Mouse (Mus musculus) brain, embryonic 14.5 days (tissue): Measurements from ENCODE around the gene Barhl2. TPM values are rescaled to one million over a fixed set of nuclear protein-coding genes. Genes with fewer than 3 reads are reported as not detected.

Experiments used
- DNase-seq: peaks from one replicate; pipeline ENCODE4 v3.0.0-alpha.2; 2011; ENCODE audit warnings: low read depth
- CTCF ChIP-seq: fragments of 200-500 bp; IDR thresholded peaks from 2 replicates; pipeline ENCODE4 v1.5.1; 2012; ENCODE audit warnings: inconsistent platforms, mild to moderate bottlenecking, moderate library complexity, borderline replicate concordance; ENCODE audit not compliant: insufficient read depth, insufficient read length; ENCODE audit errors: extremely low read depth
- POLR2A ChIP-seq: fragments of 200-500 bp; IDR thresholded peaks from 2 replicates; pipeline ENCODE4 v1.6.1; 2012; ENCODE audit warnings: mild to moderate bottlenecking, inconsistent platforms, borderline replicate concordance; ENCODE audit not compliant: poor library complexity, insufficient read depth, insufficient read length, severe bottlenecking; ENCODE audit errors: extremely low read depth
- polyA plus RNA-seq: library from polyadenylated mRNA; depleted of rRNA; stranded (reverse); fragments of >200 nt; gene quantifications from 2 replicates; pipeline ENCODE4 v1.2.3, GENCODE M21; 2012

The Barhl2 gene
- polyA plus RNA-seq, 1 experiment = 26.0 TPM

DNA sequence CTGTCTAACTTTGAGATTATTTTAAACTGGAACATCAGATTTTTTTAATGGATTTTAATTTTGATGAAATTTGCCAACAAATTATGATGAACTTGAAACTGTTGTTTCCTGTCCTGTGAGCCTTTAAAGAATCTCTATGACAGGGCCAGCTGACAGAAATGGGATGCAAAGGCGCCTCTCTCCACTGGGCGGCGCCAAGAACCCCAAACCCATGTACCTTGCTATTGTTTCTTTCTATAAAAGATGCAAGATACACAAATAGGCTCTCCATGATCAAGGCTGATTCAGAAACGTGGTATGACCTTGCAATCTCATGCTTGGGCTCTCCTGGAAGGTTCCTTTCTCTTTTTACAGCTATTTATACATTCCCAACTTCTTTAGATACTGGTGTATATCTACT is 3.9 kb upstream of the Barhl2 start:
- TF ChIP-seq CTCF (peak; percentile 88), POLR2A (no peak)
- peak; percentile 82 for DNase-seq

DNA sequence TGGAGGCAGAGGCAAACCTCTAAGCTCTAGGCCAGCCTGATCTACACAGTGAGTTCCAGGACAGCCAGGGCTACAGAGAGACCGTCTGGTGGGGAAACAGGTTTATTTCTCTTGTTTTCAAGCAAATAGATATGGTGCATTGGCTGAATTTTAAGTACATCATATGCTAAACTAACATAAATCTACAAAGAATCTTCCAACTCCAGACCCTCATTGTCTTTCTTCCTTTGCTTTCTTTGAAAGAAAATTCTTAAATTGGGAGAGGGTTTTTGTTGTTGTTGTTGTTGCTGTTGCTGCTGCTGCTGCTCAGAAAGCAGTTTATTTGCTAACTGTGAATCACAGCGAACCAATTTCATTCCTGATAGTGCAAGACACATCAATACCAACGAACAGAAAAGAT is 3.5 kb upstream of the Barhl2 start:
- peak; percentile 16 for DNase-seq
- TF ChIP-seq CTCF (no peak), POLR2A (no peak)

DNA sequence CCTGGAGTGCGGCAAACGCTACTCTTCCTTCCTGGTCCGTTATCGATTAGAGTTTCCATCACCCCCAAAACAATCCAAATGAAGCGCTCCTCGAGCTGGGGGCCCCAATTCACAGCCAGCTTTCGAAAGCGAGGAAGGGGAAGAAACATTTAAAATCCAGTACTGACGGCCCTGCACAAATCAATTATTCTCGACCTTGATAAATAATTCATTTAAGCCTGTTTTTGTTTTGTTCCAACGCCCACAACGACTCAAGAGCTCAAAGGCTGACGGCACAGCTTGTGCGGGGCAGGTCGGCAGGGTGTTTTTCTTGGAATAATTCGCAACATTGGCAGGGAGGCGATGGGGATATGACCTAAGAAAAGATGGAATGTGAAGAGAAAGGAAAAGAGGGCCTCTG is 2.6 kb upstream of the Barhl2 start:
- DNase-seq = peak; percentile 60
- TF ChIP-seq POLR2A (no peak), CTCF (no peak)

DNA sequence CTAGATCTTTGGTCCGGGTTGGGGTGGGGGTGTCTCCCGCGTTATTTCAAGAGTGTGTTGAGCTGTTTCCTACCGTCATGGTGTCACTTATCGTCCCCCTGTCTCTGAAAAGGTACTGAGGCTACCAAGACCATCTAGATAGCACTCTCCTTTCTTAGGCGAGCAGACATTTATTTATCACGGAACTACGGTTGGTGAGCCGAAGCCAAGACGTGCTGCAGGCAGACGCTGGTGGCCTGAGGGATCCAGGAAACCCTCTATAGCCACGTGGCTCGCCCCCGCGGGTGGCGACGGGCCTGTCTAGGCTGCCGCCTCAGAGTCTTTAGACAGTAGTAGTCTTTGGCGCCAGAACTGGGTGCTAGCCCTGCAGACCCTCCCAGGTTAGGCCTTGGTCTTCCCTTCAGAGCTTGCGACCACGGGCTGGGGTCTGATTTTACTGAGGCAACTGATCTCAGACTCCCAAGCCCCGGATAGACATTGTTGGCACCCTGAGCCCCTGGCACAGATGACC is 2.1 kb upstream of the Barhl2 start:
- peak; percentile 61 for DNase-seq
- TF ChIP-seq CTCF (no peak), POLR2A (no peak)

DNA sequence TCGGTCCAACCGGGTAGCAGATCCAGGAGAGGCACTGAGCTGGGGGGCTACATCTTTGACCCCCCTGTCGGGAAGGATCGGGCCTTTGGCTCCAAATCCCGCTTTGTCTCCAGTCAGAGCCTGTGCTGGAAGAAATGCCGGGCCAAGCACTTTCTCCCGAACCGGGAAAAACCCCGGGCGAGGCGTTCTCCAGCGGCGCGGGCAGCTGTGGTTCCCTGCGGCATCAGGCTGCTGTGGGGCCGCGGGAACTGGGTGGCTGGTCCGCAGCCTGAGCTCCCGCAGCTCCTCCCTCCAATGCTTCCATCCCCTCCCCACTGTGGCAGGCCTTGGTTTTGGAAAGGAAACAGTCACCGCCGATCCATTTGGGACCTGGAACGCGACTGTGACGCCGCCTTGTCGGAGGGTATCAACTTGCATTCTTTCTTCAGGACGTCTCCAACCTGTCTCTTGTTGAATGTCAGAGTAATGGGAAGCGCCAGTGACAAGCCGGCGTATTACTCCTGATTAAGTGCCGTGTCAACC is 1.2 kb upstream of the Barhl2 start:
- peak; percentile 74 for DNase-seq
- TF ChIP-seq POLR2A = no peak
- TF ChIP-seq CTCF = no peak

DNA sequence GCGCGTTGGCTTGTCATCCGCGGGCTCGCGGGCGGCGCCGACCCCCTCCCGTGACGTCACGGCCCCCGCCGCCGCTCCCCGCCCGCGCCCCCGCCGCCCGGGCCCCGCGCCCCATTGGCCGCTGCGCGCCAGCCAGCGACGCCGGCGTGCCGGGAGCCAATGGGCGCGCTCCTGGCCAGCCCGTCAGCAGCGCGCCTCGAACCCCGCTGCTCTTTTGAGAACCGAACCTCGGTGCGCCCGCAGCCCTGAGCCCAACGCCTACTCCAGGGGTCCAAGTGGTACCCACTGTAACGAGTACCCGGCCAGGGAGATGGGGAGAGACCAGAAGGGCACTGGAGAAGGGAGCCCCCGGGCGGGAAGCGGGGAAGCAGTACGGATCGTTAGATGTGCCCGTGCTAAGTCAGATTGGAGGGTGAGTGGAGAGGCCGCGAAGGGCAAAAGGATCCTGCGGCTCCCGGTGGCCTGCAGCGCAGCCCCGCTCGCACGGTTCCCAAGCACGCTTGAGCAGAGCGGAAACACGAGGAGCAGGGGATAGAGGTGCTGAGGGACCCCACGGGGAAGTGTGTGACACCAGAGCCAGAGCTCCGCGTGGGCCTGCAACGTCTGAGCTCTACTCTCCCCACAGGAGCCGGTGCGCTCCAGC is 632 bp upstream of the Barhl2 start:
- peak; percentile 82 for DNase-seq
- TF ChIP-seq CTCF = no peak
- no peak for TF ChIP-seq POLR2A

DNA sequence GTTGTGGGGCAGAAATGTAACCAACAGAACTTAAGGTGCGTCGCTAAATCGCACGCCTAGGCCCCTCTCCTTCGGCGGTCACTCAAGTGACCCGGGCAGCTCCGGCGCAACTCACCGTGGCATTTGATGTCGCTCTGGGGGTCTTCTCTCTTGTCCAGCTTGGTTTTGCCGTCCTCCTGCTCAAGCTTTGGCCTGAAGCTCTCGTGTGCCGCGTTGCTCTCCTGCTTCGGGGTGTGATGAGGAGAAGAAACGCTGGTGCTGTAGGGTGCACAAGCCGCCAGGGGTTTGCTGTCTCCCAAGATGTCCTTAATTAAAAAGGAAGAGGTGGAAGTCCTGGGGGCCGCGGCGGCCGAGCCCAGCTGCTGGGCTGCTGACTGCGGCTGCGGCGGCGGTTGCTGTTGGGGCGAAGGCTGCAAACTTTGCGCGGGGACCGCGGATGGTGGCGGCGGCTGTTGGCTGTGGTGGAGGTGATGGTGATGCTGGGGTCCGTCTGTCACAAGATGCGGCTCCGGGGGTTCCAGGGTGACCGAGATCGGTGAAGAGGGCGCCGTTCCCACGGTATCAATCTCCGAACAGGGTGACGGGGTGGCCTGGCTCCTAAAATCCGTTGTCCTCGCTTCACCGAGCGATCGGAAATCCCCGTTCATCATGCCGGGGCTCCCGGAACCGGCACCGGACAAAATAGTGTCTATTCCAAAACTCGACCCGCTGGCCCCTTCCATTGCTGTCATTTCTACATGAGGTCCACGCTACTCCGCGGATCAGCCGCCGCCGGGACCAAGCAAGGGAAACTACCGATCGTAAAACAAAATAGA is 648 bp downstream of the Barhl2 start:
- peak; percentile 69 for DNase-seq
- TF ChIP-seq CTCF = no peak
- no peak for TF ChIP-seq POLR2A

DNA sequence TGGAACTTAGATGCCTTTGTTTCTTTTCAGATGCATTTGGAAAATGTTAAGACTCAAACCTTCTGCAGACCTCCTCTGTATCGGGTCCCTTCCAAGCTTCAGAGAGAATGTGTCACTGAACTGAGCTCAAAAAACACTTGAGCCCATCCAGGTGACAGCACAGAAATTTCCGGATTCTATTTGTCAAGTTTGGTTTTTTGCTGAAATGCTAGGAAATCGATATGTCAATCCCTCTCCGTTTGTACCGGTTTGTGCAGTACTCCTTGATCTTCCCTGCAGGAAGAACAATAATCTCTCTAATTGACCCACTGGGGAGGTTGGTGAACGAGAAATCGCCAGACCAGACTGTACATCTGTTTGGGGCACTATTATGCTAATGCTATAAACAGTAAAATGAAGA is 2.0 kb downstream of the Barhl2 start:
- no peak for TF ChIP-seq CTCF
- no peak for TF ChIP-seq POLR2A
- peak; percentile 69 for DNase-seq

DNA sequence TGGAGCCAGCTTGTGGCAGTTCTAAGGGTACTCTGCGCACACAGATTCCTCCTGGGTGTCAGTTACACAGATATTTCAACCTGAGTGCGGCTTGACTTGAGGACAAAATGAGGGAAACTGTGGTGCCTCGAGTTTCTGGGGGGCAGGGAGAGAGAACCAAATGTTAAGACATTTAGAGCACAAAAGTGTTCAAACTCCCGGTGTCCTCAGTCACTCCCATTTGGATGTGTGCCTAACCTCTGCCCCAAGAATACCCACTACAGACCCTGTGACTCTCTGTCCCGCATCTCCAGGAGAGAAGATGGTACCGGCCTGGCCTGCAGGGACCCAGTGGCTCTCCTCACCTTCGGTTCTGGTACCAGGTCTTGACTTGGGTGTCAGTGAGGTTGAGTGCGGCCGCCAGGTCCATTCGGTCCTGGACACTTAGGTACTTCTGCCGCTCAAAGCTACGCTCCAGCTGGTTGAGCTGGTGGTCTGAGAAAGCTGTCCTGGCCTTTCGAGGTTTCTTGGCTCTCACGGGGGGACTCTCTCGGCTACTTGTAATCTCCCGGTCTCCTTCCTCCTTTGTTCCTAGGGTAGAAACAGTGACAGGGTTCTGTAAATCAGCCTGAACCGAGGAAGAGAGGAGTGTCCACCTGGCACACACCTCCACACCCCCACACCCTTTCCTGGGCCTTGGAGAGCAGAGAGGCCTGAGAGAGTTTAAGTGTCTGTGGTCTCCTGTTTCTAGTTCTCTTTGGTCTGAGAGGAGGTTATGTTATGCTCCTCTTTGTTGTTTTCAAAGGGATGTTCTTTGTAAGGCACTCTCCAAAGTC is 2.7 kb downstream of the Barhl2 start:
- peak; percentile 23 for DNase-seq
- TF ChIP-seq CTCF (no peak), POLR2A (no peak)

DNA sequence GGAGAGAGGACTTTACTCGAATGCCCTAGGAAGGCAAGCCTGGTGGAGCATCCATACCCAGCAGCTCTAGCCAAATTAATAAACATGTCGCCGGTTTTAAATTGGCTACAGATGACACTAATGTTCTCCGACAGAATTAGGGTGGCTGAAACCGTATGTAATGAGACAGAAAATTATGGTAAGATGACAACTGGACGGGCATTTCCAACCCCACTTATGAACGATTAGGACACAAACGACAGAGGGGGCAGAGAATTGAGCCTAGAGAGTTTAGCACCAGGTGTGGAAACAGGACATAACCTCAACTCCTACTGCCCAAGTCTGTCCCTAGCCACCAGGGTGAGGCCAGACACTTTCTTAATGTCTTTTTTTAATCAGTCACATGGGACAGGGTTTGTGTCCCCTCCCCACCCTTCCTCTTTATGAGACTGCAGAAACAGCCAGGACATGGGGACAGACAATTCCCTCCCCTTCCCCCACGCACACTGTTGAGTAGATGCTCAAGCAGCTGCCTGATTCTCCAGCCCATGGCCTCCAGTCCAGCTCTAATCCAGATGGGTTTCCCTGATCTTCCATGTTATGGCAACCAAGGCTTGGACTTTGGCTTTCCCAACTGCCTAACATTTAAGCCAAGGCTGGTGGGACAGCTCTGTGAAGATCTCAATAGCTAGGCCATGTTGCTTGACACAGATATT is 3.4 kb downstream of the Barhl2 start:
- peak; percentile 49 for DNase-seq
- no peak for TF ChIP-seq POLR2A
- no peak for TF ChIP-seq CTCF
